Mouse (Mus musculus) gastrocnemius, adult 8-10 months (tissue): ENCODE measurements around the gene Nup210l. TPM values are rescaled to one million over a fixed set of nuclear protein-coding genes. Genes with fewer than 3 reads are reported as not detected.

Experiments
- DNase-seq, 2 experiments: peaks; one replicate each; pipeline ENCODE4 v3.0.0; 2022; ENCODE audit warnings: low spot score in 2 of 2
- total RNA-seq, 4 experiments: library from RNA; stranded (reverse); gene quantifications; 2 replicates each; pipeline ENCODE4 v1.2.4; 2022

Gene Nup210l
- under 1 TPM in 2 of 4 experiments, not detected in 2; 0.05 to 0.10 TPM for total RNA-seq

DNA sequence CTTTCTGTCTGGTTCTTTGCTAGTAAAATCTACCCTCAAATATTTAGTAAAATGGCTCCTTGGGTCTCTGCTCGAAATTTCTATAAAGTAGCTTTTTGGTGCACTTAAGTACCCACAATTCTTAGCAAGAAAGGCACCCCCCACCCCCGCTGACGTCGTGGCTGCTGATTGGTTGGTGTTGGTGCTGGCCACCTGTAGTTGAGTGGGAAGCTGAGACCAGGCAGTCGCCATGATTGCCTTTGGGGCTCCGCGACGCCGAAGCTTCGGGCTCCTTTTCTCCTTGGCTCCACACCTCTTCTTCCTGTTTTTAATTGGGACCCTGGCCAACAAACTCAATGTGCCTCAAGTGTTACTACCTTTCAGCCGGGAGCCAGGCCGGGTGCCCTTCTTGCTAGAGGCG, at the start of gene Nup210l:
TSS of gene Nup210l (plus strand) at position 195 of the 400 bp plus-strand sequence.
- DNase-seq: no peak

GRCm38 (mm10) chr3:90061549-90061948, 42.4 kb upstream of the Nup210l start:
- no peak for DNase-seq

GRCm38 (mm10) chr3:90062539-90062938, 41.4 kb upstream of the Nup210l start:
- no peak for DNase-seq

DNA sequence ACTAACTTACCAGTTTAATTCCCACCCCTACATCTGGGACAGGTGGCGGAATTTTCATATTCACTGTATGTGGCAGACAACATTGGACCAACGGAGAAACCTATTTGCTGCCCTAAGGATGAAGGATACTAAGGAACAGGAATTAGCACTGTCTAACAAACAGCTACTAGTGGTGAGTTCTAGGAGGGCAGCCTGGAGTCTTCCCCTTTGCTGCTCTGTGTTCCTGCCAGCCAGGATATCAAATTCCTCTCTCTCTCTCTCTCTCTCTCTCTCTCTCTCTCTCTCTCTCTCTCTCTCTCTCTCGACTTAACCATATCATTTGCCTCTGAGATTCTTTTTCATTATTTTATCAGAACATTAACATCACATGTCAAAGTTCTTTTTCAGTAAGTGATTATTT, 39.5 kb upstream of the Nup210l start:
- DNase-seq: no peak

DNA sequence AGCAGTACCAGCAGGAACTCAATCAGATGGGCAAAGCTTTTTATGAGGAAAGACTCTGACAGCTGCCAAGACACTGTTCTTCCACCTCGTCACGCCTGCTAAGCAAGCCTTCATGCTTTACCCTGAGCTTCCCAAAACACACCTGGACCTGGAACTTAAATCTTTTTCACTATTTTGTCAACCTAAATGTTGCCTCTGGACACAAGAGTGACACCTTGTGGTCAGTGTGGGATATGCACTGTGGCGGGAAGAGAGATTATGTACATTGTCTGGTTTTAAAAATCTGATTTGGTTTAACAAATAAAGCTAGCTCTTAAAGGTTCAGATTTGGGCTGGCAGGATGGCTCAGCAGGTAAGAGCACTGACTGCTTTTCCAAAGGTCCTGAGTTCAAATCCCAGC, 38.4 kb upstream of the Nup210l start:
- DNase-seq: no peak

DNA sequence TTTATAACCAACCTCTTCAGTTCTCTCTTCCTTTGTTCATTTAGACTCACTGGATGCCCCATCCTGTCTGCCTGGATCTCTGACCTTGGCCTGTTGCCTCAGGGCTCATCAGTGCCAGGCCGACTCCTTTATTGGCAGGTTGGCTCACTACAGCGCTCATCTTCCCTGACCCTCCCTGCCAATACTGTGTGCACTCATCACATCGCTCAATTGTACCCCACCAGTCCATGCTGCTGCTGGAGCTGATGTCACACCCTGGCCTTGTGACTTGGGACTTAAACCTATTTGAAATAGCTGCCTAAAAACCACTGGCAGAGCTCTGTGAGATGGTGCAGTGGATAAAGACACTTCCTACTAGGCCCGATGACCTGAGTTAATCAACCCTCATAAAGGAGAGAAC, 36.1 kb upstream of the Nup210l start:
- DNase-seq: no peak

- no peak for DNase-seq
Observed at GRCm38 (mm10) chr3:90069688-90070087, 34.2 kb upstream of the Nup210l start.

- no peak for DNase-seq
Observed at GRCm38 (mm10) chr3:90072294-90072693, 31.6 kb upstream of the Nup210l start, which contains the start of gene Tpm3. TSS of gene Tpm3 (plus strand) at chr3:90072649.

DNA sequence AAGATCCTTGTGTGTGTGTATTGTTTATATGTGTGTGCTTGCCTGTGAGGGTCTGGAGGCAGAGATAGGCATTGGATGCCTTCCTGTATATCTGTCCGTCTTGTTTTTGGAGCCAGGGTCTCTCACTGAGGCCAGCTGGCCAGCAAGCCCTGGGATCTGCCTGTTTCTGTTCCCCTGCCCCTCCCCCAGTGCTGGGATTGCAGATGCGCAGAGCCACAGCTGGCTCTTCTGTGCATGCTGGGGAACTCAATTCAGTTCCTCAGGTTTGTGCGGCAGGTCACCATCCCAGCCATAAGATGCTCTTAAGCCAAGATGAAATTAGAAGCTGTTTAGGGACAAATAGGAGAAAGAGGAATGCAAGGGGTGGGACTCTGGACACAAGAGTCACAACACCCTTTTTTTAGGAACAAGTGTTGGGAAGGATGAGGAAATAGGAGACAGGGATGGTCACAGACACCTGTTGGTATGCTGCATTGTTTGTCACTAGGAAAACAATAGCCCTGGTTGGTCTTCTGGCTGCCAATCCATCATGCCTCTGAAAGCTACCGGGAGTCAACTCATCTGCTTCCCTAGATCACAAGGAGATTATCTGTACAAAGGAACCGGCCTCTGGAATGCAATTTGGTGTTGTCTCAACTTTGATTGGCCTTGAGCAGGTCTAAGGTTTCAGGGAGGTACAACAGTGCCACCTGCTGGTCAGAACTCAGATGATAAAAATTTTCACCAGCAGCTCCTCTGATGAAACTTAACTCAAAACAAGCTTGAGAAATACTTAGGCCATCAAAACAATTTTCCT, 26.8 kb upstream of the Nup210l start:
- peak; percentile 63 to 65 for DNase-seq

DNA sequence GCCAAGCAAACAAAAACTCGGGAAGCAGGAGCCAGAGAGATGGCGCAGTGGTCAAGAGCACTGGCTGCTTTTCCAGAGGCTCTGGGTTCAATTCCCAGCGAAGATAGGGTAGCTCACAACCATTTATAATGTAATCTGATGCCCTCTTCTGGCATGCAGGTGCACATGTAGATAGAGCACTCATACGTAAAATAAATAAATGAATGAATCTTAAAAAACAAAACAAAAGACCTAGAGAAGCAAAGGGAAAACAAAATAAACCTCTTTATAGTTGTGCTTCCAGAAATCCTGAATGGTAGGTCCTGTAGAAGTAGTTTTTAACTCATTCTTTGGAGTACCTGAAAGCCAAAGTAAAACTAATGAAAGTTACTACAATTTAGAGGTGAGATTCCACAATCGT, 25.7 kb upstream of the Nup210l start:
- no peak for DNase-seq

DNA sequence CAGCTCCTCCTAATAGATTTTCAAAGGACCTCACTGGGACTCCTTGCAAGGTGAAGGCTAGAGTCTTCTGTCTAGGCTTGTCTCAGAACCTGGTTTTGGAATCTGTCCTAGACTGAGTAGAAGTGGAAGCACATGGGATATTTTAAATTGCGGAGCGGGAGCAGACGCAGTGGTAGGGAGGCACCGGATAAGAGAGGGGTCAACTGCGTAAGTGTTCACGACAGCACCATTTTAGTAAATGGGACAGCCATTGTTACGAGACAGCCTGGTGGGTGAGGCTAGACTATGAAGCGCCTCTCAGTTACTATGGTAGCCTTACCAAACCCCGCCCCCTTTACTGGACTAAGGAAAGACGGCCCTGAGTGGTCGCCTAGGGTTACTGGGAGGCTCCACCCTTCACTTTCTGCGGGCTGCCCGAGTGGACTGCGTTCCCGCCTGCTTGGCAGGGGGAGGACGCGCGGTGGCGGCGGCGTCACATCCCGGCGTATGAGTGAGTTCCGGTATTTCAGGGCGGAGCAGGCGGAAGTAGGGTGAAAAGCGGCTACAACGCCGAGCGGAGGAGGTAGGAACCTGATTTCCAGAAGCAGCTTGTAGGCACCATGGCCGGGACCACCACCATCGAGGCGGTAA, 24.7 kb upstream of the Nup210l start:
- peak; percentile 85 to 89 for DNase-seq

- DNase-seq: peak; percentile 23 to 24
Observed at GRCm38 (mm10) chr3:90079763-90080497, 24.0 kb upstream of the Nup210l start.

DNA sequence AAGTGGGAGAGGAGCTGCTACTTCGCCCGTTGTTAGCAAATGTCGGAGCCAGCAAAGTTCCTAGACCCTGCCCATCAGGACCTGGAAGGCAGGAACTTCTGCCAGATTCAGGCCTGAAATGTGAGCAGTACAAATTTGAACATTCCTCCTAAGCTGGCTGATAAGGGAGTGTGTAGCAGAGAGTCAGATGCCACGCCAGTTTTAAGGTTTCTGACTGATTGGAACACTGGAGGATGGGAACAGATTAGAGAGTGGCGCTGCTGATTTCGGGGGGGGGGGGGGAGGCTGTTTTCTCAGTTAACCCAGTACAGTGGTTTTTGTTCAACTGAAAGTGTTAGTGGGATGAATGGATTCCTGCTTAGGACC, 23.5 kb upstream of the Nup210l start:
- DNase-seq: no peak

DNA sequence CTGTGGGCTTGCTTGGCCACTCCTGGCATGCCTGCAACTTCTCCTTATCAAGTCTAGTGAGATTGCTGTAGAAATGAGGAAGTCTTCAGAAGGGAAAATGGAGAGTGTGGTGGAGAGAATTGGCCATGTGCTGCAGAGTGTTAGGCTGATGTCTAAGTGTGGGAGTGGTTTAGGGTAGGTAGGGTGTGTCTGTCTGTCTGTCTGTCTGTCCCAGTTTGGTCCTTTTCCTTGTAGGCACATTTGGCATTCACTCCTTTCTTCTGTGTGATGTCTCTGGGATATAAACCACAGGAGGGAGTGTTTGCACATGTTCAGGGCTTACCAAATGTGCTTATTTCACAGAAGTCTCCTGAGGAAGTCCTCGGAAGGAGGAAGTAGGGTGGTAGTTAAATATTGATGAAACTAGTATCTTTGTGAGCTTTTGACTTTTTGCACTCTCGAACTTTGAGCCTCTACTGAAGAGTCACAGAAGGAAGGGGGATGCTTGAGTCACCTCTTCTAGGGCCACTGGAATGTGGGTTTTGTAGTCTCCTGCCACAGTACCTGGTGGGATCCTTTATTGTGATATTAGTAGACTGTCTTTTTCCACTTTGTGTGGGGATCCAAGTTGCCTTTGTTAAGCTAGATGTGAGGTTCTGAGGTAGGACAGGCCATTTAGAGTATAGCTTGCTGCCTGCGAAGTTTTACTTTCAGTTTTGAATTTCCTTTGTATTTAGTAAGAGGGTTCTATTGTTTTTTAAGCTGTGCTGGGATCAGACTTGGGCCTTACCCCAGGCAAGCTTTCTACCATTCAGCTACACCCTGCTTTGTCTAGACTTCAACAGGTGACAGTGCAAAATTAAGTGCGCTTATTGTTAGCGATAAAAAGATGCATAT, 22.3 kb upstream of the Nup210l start:
- DNase-seq: no peak

DNA sequence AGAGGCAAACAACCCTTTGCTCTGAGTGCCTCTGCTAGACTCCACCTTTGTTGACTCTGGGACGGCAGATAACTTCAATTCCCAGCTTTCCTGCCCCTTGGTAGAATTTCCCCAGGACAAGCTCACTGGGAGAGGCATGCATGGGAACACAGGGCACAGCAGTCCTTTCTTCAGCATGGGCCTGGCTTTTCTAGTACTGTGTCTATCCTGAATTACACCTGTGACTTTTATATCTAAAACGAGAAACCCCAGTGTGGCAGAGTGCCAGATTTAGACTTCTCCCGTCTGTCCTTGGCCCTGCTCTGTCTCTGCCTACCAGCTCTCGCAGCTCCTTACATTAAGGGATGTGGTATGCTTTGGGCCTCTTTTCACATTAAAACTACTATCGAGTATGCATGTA, 20.9 kb upstream of the Nup210l start:
- DNase-seq: no peak

- no peak for DNase-seq
Observed at GRCm38 (mm10) chr3:90083698-90084324, 20.1 kb upstream of the Nup210l start.

GRCm38 (mm10) chr3:90084790-90085189, 19.1 kb upstream of the Nup210l start:
- DNase-seq: peak in 1 of 2 experiments; percentile 17

- DNase-seq: no peak
Observed at GRCm38 (mm10) chr3:90085281-90085680, 18.7 kb upstream of the Nup210l start.

- no peak for DNase-seq
Observed at GRCm38 (mm10) chr3:90086068-90086467, 17.9 kb upstream of the Nup210l start.

- DNase-seq: no peak
Observed at GRCm38 (mm10) chr3:90088617-90089016, 15.3 kb upstream of the Nup210l start.

GRCm38 (mm10) chr3:90090892-90091291, 13.0 kb upstream of the Nup210l start:
- no peak for DNase-seq
